Mouse (Mus musculus) stomach, embryonic 15.5 days (tissue): ENCODE data around the gene Chka. TPM values are rescaled to one million over a fixed set of nuclear protein-coding genes. Genes with fewer than 3 reads are reported as not detected.

Source experiments
- ATAC-seq: fragments of 200-750 bp; cut with Nextera tagmentation; 2 replicates; pipeline ENCODE4 v1.8.0; 2017; ENCODE audit warnings: low read depth, moderate number of reproducible peaks, moderate TSS enrichment; ENCODE audit not compliant: insufficient read depth, low FRiP score
- H3K27ac ChIP-seq: fragments of 300-500 bp; sonication (generic); 2 replicates; pipeline ENCODE4 v1.5.1; 2015; ENCODE audit warnings: mild to moderate bottlenecking, inconsistent platforms
- H3K27me3 ChIP-seq: fragments of 300-500 bp; sonication (generic); replicated peaks from 2 replicates; pipeline ENCODE4 v1.6.1; 2015; ENCODE audit warnings: inconsistent platforms
- H3K36me3 ChIP-seq: fragments of 300-500 bp; sonication (generic); 2 replicates; pipeline ENCODE4 v1.6.1; 2015; ENCODE audit warnings: inconsistent platforms
- H3K4me1 ChIP-seq: fragments of 300-500 bp; sonication (generic); 2 replicates; pipeline ENCODE4 v1.6.1; 2015; ENCODE audit warnings: inconsistent platforms
- H3K4me2 ChIP-seq: fragments of 300-500 bp; sonication (generic); 2 replicates; pipeline ENCODE4 v1.6.1; 2015; ENCODE audit warnings: mild to moderate bottlenecking, inconsistent platforms
- H3K4me3 ChIP-seq: fragments of 300-500 bp; sonication (generic); replicated peaks from 2 replicates; pipeline ENCODE4 v1.5.1; 2015; ENCODE audit warnings: inconsistent platforms
- H3K9ac ChIP-seq: fragments of 300-500 bp; sonication (generic); 2 replicates; pipeline ENCODE4 v1.6.1; 2015; ENCODE audit warnings: inconsistent platforms
- H3K9me3 ChIP-seq: fragments of 300-500 bp; sonication (generic); 2 replicates; pipeline ENCODE4 v1.6.1; 2016; ENCODE audit warnings: inconsistent platforms
- WGBS: fragments of 180-500 bp; shearing (Covaris S2); methylation state at CpG from one replicate; pipeline ENCODE4 v1.1.7; 2015; 5-methylcytosine and 5-hydroxymethylcytosine counted together
- polyA plus RNA-seq: library from polyadenylated mRNA; unstranded; fragments of >200 nt; fragmentation: Nextera tagmentation; extraction: Ambion mirVana; gene quantifications from 2 replicates; pipeline ENCODE4 v1.2.1, GENCODE M21; 2015

Chka gene
- polyA plus RNA-seq, 1 experiment from 2014 or later: 56.9 TPM

DNA sequence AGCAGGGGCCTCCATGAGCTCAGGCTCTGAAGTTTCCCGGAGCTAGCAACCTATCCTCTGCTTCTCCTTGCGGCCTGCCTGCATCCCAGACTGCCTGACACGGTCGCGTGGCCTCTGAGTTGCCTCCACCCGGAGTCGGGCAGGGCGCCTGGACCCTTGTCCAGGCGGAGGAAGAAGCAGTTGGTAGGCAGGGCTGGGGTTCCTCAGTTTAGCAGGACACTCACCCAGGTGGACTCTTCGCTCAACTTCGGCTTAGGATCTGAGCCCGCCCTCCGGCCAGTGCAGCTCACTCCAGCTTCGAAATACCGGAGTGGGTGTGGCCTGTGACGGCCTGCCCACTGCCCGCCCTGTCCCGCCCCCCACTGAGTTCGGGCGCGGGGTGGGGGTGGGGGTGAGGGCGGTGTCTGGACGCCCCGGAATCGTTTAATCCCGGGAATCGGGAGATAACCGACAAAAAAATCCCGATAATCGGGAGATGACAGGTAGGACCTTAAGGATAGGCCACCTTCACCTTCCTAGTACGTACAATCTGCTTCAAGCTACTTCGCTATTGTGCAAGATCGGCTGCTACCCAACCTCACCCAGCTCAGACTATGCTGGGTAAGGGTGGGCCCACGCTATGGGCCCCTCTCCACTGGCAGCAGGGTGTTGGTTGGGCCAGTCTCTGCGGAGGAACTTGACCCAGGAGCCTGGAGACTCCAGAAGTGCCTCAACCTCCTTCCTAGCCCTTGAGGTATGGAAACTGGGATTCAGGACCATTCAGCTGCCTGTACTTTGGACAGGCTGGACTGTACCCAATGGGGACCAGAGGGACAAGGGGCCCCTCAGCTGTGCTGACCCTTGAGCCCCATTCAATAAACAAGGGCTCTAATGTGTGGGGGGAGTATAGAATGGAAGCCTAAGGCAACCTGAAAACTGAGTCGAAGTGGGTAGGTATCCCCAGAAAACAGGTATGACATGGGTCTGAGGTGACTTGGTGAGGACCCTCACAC lies 55.5 kb downstream of the Chka start, which contains the start of gene Tcirg1:
Tcirg1 (minus strand) TSS at position 339 of the 992 bp plus-strand sequence.
- WGBS: 3% methylated on average over 36 of the region's 36 CpGs
- H3K36me3 ChIP-seq: peaks cover 28% of the 10 kb centered on the region
- H3K27me3 ChIP-seq: no peaks in the 10 kb centered on the region
- H3K4me2 ChIP-seq: peak within 1 kb of the TSS; percentile 90
- H3K27ac ChIP-seq: peak within 1 kb of the TSS; percentile 84
- H3K4me1 ChIP-seq: peaks cover 40% of the 10 kb centered on the region
- peak; percentile 88 for ATAC-seq
- no peaks in the 10 kb centered on the region for H3K9me3 ChIP-seq
- peak within 1 kb of the TSS; percentile 78 for H3K4me3 ChIP-seq
- H3K9ac ChIP-seq: peak within 1 kb of the TSS; percentile 68

DNA sequence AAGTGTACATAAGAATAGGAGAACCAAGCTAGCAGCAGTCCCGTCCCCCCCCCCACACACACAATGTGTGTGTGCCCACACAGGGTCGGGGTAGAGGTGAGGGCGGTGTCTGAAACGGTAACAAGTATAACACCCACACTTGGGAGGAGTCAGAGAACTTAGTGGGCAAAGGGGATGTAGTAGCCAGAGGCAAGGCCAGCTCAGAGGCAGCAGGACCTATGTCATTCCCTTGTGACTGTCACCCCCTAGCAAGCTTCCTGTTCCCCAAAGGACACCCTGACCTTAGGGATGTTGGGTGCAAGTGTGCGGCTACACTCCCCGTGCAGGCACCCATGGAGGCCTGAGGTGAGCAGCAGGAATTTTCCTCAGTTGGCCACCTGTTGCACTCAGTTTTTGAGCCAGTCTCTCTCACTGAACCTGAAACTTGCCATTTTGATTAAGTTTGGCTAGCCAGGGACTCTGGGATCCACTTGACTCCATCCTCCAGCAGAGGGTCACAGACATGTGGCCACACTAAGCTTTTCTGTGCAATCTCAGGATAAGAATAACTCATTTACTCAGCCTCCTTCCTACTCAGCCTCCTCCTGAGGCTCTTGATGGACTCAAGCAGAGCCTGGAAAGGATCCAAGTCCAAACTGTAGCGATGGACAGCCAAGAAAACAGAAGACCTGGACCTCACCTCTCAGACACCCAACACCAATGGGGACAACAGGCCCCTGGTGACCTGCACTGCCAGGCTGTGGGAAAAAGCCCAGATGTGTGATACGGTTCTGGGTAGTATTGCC lies 56.5 kb downstream of the Chka start:
- H3K4me3 ChIP-seq: peak overlapping the region; percentile 78
- H3K27me3 ChIP-seq: no peaks in the 10 kb centered on the region
- H3K36me3 ChIP-seq: peaks cover 24% of the 10 kb centered on the region
- no peak overlapping the region; the same call in none of the 2 replicates for H3K27ac ChIP-seq
- no peak overlapping the region for H3K9ac ChIP-seq
- ATAC-seq: no peak
- WGBS: 75% methylated on average over 8 of the region's 8 CpGs
- peaks cover 41% of the 10 kb centered on the region for H3K4me1 ChIP-seq
- H3K4me2 ChIP-seq: peak overlapping the region; percentile 90
- no peaks in the 10 kb centered on the region for H3K9me3 ChIP-seq

DNA sequence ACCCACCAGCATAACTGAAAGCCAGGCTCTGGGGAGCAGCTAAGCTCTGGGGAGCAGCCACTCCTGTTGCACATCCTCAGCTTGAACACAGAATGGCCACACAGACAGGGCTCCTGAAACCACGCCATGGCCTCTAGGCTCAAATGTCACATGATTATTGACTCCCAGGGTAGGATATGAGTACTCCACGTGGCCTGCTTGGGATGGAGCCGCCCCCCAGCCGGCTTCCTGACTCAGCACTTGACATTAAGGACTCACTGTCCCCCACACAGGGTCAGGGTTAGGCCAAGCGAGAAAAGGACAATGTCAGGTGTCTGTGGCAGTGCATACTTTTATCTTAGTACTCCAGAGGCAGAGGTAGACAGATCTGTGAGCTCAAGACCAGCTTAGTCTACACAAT lies 58.6 kb downstream of the Chka start:
- ATAC-seq: no peak
- Histone ChIP-seq H3K27ac (no peak overlapping the region), H3K9me3 (no peaks in the 10 kb centered on the region), H3K4me1 (peaks cover 37% of the 10 kb centered on the region), H3K4me3 (no peak overlapping the region), H3K4me2 (no peak overlapping the region), H3K9ac (no peak overlapping the region), H3K27me3 (no peaks in the 10 kb centered on the region), H3K36me3 (peaks cover 18% of the 10 kb centered on the region)
- 82% methylated on average over 5 of the region's 5 CpGs for WGBS

DNA sequence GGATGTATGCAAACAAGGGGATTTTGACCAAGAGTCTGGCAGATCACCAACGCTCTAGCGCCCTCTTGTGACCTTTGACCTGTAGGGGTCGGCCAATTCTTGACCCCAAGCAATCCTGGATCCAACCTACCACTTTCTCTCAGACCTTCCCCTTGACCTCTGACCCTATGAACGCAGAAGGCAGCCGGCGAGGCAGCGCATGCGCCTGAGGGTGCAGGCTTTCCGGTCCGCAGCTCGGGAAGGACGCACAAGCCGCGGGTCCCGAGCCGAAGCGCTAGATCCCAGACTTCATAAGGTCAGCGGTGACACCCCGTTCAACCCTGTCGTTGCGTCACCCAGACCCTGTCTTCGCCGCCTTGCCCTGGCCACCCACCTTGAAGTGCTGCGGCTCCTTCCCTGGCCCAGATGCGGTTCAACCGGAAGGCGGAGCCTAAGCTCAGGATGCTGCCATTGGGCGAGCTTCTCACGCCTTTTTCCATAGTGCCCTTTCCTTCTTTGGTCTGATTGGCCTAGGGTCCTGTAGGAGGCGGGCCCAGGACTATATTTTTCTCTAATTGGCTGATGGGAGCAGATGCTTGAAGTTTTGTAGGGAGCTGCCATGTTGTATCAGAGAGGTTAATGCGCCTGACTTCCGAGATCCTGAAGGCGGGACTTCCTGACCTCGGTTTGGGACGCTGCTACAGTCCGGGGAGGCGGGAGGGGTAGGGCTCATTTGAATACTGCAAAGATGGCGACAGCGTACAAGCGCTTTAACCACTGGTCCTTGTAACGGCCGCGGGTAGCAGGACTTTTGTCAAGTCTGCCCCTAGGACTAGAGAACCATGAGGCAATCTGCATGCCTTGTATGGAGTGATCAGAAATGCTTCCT lies 61.0 kb downstream of the Chka start, which contains the start of gene Ndufs8:
Ndufs8 (minus strand) TSS at position 438 of the 868 bp plus-strand sequence.
- Histone ChIP-seq H3K4me1 (peaks cover 20% of the 10 kb centered on the region), H3K9ac (peak within 1 kb of the TSS; percentile 53; the same call in 1 of the 2 replicates), H3K27ac (peak within 1 kb of the TSS; percentile 86), H3K36me3 (peaks cover 18% of the 10 kb centered on the region), H3K4me3 (peak within 1 kb of the TSS; percentile 78), H3K4me2 (peak within 1 kb of the TSS; percentile 69), H3K27me3 (no peaks in the 10 kb centered on the region), H3K9me3 (no peaks in the 10 kb centered on the region)
- ATAC-seq: peak; percentile 95
- under 1% methylated on average over 43 of the region's 43 CpGs for WGBS

DNA sequence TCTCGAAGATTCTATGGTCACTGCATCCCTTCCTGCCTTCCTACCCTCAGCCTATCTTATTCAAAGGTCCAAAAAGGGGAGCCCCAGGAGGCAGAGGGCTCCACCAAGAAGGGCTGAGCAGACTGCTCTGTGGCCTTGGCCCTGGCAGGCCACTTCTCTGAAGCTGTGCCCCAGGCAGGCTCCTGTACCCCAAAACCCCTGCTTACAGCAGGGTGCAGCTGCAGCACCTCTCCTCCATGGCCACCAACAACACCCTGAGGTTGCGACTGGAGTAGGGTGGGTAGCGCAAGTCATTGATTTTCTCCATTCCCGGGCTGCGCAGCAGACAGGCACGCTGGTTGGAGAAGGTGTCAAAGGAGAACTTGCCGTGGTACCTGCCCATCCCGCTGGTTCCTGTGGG lies 62.1 kb downstream of the Chka start:
- Histone ChIP-seq H3K4me2 (peak overlapping the region; percentile 69), H3K4me3 (peak overlapping the region; percentile 78), H3K9ac (no peak overlapping the region; the same call in 1 of the 2 replicates), H3K36me3 (peaks cover 15% of the 10 kb centered on the region), H3K27ac (no peak overlapping the region), H3K27me3 (no peaks in the 10 kb centered on the region), H3K4me1 (peaks cover 14% of the 10 kb centered on the region), H3K9me3 (no peaks in the 10 kb centered on the region)
- no peak for ATAC-seq
- 84% methylated on average over 8 of the region's 8 CpGs for WGBS

DNA sequence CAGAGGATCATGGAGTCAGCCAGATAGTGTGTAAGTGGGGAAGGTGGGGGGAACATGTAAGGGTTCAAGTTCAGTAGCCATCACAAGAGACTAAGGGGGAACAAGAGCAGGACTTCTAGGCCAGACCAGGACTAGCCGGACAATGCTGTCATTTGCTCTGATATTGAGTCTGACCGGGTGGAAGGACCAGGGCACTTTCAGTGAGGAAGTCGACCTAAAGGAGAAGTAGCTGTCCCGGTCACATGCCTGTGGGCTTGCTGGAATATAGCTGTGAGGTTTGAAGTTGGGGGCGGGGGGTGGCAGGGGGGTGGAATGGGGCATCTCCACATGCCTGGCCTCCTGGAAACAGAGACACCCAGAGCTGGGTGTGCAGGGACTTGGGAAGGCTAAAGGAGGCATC lies 63.0 kb downstream of the Chka start:
- peaks cover 7% of the 10 kb centered on the region; the same call in 1 of the 2 replicates for H3K36me3 ChIP-seq
- no peak overlapping the region for H3K4me2 ChIP-seq
- no peak overlapping the region for H3K4me3 ChIP-seq
- WGBS: 85% methylated on average over 5 of the region's 5 CpGs
- no peaks in the 10 kb centered on the region for H3K9me3 ChIP-seq
- H3K4me1 ChIP-seq: peaks cover 14% of the 10 kb centered on the region
- no peaks in the 10 kb centered on the region for H3K27me3 ChIP-seq
- no peak overlapping the region for H3K27ac ChIP-seq
- H3K9ac ChIP-seq: no peak overlapping the region
- no peak for ATAC-seq

DNA sequence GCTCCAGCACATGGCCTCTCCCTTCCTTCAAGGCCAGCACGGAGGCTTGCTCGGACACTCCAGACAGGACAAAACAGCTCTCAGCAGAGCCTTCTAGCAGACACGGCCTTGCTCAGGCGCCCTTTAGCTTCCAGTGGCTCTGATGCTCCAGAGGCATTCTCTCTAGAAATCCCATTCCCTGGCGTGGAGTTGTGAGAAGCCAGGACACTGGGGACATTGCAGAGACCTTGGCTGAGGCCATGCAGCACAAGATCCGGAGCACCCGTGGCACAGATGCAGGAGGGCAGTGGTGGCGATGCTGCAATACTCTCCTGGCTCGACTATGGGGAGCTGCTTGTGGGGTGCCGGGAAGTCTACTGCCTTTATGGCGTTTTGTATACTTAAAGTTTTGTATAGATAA lies 65.2 kb downstream of the Chka start:
- Histone ChIP-seq H3K9me3 (no peaks in the 10 kb centered on the region), H3K36me3 (no peaks in the 10 kb centered on the region), H3K4me1 (peaks cover 11% of the 10 kb centered on the region), H3K4me3 (no peak overlapping the region), H3K4me2 (no peak overlapping the region), H3K27me3 (no peaks in the 10 kb centered on the region), H3K9ac (no peak overlapping the region), H3K27ac (no peak overlapping the region)
- ATAC-seq: no peak
- WGBS: 71% methylated on average over 11 of the region's 11 CpGs

DNA sequence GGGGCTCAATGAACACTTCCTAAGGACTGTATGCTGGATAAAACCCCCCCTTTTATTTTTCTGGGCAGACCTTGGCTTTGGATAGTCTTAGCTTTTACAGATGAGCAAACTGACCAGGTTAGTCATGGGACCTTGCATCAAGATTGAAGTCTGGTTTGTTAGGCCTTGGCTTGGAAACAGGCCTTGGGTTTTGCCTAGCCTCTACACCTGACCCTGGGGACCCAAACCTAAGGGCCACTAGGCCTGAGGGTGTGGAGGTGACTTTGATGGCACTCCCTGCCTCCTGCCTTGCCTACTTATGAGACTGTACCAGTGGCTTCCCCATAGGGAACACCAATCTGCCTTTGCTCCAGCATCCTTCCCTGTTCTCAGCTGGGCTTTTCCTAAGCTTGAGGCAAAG lies 68.4 kb downstream of the Chka start:
- H3K27ac ChIP-seq: no peak overlapping the region

DNA sequence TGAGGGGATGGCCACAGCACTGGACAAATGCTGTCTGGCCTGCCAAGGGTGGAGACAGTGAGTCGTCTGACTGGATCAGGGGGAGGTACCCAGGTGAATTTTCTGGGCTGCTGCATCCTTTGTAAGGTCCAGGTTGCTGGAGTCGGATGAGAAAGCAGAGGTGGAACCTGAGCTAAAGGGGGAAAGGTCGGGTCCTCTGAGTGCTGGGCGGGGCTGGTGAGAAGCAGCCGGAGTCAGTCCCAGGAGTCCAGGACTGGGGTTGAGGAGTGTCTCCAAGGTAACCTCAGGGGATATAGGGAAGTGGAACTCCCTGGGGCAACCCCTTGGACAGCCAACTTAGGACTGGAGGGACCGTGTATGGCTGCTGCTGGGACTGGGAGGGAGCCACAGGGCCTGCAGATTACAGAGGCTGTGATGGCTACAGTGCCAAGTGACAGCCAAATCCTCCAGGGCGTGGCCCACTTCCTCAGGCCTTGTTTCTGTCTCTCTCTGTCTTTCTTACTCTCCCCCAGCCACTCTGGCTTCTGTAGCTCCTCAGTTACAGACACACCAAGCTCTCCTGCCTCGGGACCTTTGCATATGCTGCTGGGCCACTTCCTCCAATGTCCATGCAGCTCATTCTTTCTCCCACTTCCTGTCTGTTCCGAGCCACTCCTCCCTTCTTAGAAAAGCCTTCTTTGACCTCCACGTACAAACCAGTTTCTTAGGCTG lies 71.2 kb downstream of the Chka start:
- H3K4me2 ChIP-seq: no peak overlapping the region
- peak overlapping the region; percentile 8; the same call in 1 of the 2 replicates for H3K27ac ChIP-seq
- H3K9ac ChIP-seq: no peak overlapping the region
- H3K4me3 ChIP-seq: no peak overlapping the region
- no peaks in the 10 kb centered on the region for H3K27me3 ChIP-seq
- no peaks in the 10 kb centered on the region for H3K9me3 ChIP-seq
- 49% methylated on average over 10 of the region's 10 CpGs for WGBS
- peaks cover 17% of the 10 kb centered on the region for H3K4me1 ChIP-seq
- H3K36me3 ChIP-seq: no peaks in the 10 kb centered on the region
- no peak for ATAC-seq

More for the DNA sequence above, 68.4 kb downstream of the Chka start:
- Histone ChIP-seq H3K9ac (no peak overlapping the region), H3K4me1 (peaks cover 17% of the 10 kb centered on the region), H3K36me3 (no peaks in the 10 kb centered on the region), H3K9me3 (no peaks in the 10 kb centered on the region), H3K27me3 (no peaks in the 10 kb centered on the region), H3K4me2 (no peak overlapping the region), H3K4me3 (no peak overlapping the region)
- ATAC-seq: no peak

DNA sequence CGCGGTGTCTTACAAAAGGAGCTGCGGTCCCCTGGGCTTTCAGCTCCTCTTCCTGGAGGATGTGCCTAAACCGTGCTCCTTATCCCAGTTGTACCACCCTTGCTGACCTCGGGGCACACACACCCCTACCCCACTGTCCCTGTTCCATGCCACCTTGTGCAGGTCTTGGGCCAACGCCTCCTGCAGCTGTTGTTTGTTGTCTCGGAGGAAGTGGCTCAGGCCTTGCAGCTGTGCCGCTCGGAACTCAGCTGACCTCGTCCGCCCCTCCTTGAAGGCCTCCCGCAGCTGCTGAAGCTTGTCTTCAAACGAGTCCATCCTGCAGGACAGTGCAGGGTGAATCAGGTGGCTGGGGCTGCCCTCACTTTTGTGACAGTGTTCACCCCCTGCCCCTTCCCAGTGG lies 72.0 kb downstream of the Chka start:
- Histone ChIP-seq H3K4me3 (no peak overlapping the region), H3K36me3 (no peaks in the 10 kb centered on the region), H3K27ac (peak overlapping the region; percentile 8), H3K9me3 (no peaks in the 10 kb centered on the region), H3K9ac (no peak overlapping the region), H3K4me1 (peaks cover 17% of the 10 kb centered on the region), H3K27me3 (no peaks in the 10 kb centered on the region), H3K4me2 (no peak overlapping the region)
- no peak for ATAC-seq
- 41% methylated on average over 13 of the region's 13 CpGs for WGBS

DNA sequence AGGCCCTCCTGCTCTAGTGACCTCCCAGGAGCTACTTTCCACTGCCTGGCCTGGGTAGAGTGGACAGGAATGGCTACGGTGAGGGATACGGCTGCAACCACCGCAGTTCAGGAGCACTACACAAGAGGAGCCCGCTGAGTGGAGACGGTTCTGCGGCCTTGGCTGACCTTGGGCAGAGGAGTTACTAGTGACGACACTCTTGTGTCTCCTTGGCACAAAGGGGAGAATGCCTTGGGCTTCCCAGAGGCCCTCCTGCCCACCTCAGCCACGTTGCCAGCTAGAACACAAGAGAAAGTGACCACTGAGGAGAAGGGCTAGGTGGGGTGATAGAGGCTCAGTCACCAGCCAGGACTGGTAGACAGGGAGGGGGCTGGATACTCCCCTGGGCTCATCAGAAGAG lies 72.6 kb downstream of the Chka start:
- H3K4me1 ChIP-seq: peaks cover 18% of the 10 kb centered on the region
- H3K4me3 ChIP-seq: no peak overlapping the region
- no peak overlapping the region for H3K4me2 ChIP-seq
- H3K27ac ChIP-seq: peak overlapping the region; percentile 8
- no peaks in the 10 kb centered on the region for H3K9me3 ChIP-seq
- no peak overlapping the region for H3K9ac ChIP-seq
- no peaks in the 10 kb centered on the region for H3K27me3 ChIP-seq
- 78% methylated on average over 8 of the region's 8 CpGs for whole genome bisulfite sequencing
- H3K36me3 ChIP-seq: no peaks in the 10 kb centered on the region
- no peak for ATAC-seq
